Mouse (Mus musculus) liver, adult 2 months (tissue): Measurements from ENCODE around the gene Tns4.

Source experiments
- CTCF ChIP-seq: fragments of 200-500 bp; IDR thresholded peaks from 2 replicates; pipeline ENCODE4 v1.5.1; 2011; ENCODE audit warnings: low read depth, low read length, control low read depth
- POLR2A ChIP-seq: fragments of 200-500 bp; IDR thresholded peaks from 2 replicates; pipeline ENCODE4 v1.6.1; 2011; ENCODE audit warnings: low read length, control low read depth; ENCODE audit not compliant: insufficient read depth; ENCODE audit errors: extremely low read depth

- TF ChIP-seq CTCF, result no peak
- TF ChIP-seq POLR2A, result no peak
Observed at GRCm38 (mm10) chr11:99023500-99024467, 65.3 kb downstream of the Tns4 start, which contains the start of gene Top2a.
